Mouse (Mus musculus) ZHBTc4 (cell line): ENCODE data around the gene Hdhd3.
A peak's percentile ranks its signal among the peaks of the same experiment; 100 is the strongest.

ENCODE experiments used
- DNase-seq: peaks from one replicate; pipeline ENCODE4 v3.0.0-alpha.2; 2011; ENCODE audit warnings: low read depth, low spot score

Gene Hdhd3

GRCm38 (mm10) chr4:62503374-62503970, at the start of gene Hdhd3:
Hdhd3 (minus strand) TSS chr4:62503467.
- no peak for DNase-seq

- DNase-seq: no peak
Observed at GRCm38 (mm10) chr4:62551966-62552365, 48.7 kb upstream of the Hdhd3 start.

GRCm38 (mm10) chr4:62544801-62545200, 41.5 kb upstream of the Hdhd3 start:
- DNase-seq: peak; percentile 62

GRCm38 (mm10) chr4:62543782-62544181, 40.5 kb upstream of the Hdhd3 start:
- no peak for DNase-seq

GRCm38 (mm10) chr4:62541802-62542201, 38.5 kb upstream of the Hdhd3 start:
- DNase-seq: no peak

- DNase-seq: no peak
Observed at GRCm38 (mm10) chr4:62533729-62534128, 30.5 kb upstream of the Hdhd3 start.

GRCm38 (mm10) chr4:62527655-62528054, 24.4 kb upstream of the Hdhd3 start:
- no peak for DNase-seq

GRCm38 (mm10) chr4:62526256-62526655, 23.0 kb upstream of the Hdhd3 start:
- DNase-seq: no peak

- no peak for DNase-seq
Observed at GRCm38 (mm10) chr4:62525489-62525811, 22.2 kb upstream of the Hdhd3 start.

GRCm38 (mm10) chr4:62524651-62525488, 21.6 kb upstream of the Hdhd3 start, which contains the start of the genes Pole3 and 4933430I17Rik:
Pole3 (minus strand) TSS chr4:62525068.
4933430I17Rik (plus strand) TSS chr4:62525369.
- peak; percentile 100 for DNase-seq

- no peak for DNase-seq
Observed at GRCm38 (mm10) chr4:62520892-62521400, 17.7 kb upstream of the Hdhd3 start.

GRCm38 (mm10) chr4:62519849-62520233, 16.6 kb upstream of the Hdhd3 start, which contains the start of gene Alad:
Alad (minus strand) TSS chr4:62519918.
- peak; percentile 87 for DNase-seq

GRCm38 (mm10) chr4:62519122-62519848, 16.0 kb upstream of the Hdhd3 start:
- DNase-seq: no peak

- peak; percentile 18 for DNase-seq
Observed at GRCm38 (mm10) chr4:62518416-62519121, 15.3 kb upstream of the Hdhd3 start.

GRCm38 (mm10) chr4:62517538-62518415, 14.5 kb upstream of the Hdhd3 start:
- no peak for DNase-seq

GRCm38 (mm10) chr4:62517046-62517445, 13.8 kb upstream of the Hdhd3 start:
- DNase-seq: no peak

- no peak for DNase-seq
Observed at GRCm38 (mm10) chr4:62516579-62516978, 13.3 kb upstream of the Hdhd3 start.

- DNase-seq: no peak
Observed at GRCm38 (mm10) chr4:62516079-62516478, 12.8 kb upstream of the Hdhd3 start.

GRCm38 (mm10) chr4:62515490-62515889, 12.2 kb upstream of the Hdhd3 start:
- DNase-seq: no peak

GRCm38 (mm10) chr4:62514995-62515394, 11.7 kb upstream of the Hdhd3 start:
- DNase-seq: no peak
